Mouse (Mus musculus) small intestine, adult 2 months (tissue): ENCODE measurements around the gene Ank. TPM values are rescaled to one million over a fixed set of nuclear protein-coding genes. Genes with fewer than 3 reads are reported as not detected.

Experiments
- H3K27ac ChIP-seq: fragments of 200-500 bp; 2 replicates; pipeline ENCODE4 v1.5.1; 2012; ENCODE audit warnings: low read depth, low read length, control low read depth, inconsistent platforms; ENCODE audit not compliant: insufficient read depth
- H3K27me3 ChIP-seq: fragments of 200-500 bp; 2 replicates; pipeline ENCODE4 v1.6.1; 2012; ENCODE audit warnings: mild to moderate bottlenecking, moderate library complexity, low read length, inconsistent platforms; ENCODE audit not compliant: control insufficient read depth, insufficient read depth
- H3K36me3 ChIP-seq: fragments of 200-500 bp; 2 replicates; pipeline ENCODE4 v1.6.1; 2012; ENCODE audit warnings: mild to moderate bottlenecking, low read length, control low read depth, inconsistent platforms; ENCODE audit not compliant: control insufficient read depth, insufficient read depth
- H3K4me1 ChIP-seq: fragments of 200-500 bp; 2 replicates; pipeline ENCODE4 v1.6.1; 2012; ENCODE audit warnings: low read length, inconsistent platforms, mixed read lengths; ENCODE audit not compliant: control insufficient read depth, insufficient read depth, insufficient read length
- H3K4me3 ChIP-seq: fragments of 200-500 bp; 2 replicates; pipeline ENCODE4 v1.5.1; 2012; ENCODE audit warnings: low read depth, mild to moderate bottlenecking, control low read depth, inconsistent platforms, low read length, moderate library complexity
- CTCF ChIP-seq: fragments of 200-500 bp; IDR thresholded peaks from 2 replicates; pipeline ENCODE4 v1.5.1; 2012; ENCODE audit warnings: low read depth, mild to moderate bottlenecking, control low read depth, inconsistent platforms, low read length, moderate library complexity, mixed read lengths; ENCODE audit not compliant: insufficient replicate concordance, insufficient read length; ENCODE audit errors: extremely low read depth
- POLR2A ChIP-seq: fragments of 200-500 bp; IDR thresholded peaks from 2 replicates; pipeline ENCODE4 v1.6.1; 2012; ENCODE audit warnings: low read depth, mild to moderate bottlenecking, control low read depth, inconsistent platforms, low read length, moderate library complexity
- WGBS: fragments of 180-500 bp; shearing (Covaris S2); methylation state at CpG from one replicate; pipeline ENCODE4 v1.1.7; 2018; 5-methylcytosine and 5-hydroxymethylcytosine counted together
- polyA plus RNA-seq: library from polyadenylated mRNA; depleted of rRNA; stranded (reverse); fragments of >200 nt; gene quantifications from 2 replicates; pipeline ENCODE4 v1.2.3, GENCODE M21; 2012

The Ank gene
- polyA plus RNA-seq, 1 experiment: 29.3 TPM

DNA sequence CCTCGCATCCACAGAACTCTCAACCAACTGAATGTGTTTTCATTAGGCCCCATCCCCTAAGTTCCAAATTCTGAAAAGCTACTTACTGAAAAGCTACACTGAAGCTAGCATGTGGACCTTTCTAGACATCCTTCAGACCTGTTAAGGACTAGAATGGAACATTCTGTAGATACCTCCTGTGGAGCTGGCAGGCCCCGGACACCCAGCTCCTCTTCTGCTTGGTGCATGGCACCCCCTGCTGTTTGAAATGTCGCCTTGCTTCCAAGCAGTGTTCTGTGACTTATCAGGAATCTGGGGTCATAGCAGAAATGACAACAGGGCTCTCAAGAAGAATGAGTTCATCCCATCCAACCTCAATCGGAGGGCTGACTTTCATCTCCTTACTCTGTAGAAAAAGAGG lies 116.6 kb downstream of the Ank start:
- H3K36me3 ChIP-seq: 0 out of 2 replicates have a peak, but pooled peaks cover 1% of the 10 kb centered on the region
- no peak overlapping the region for H3K4me3 ChIP-seq
- WGBS: 73% methylated on average over 4 of the region's 4 CpGs
- H3K27ac ChIP-seq: no peak overlapping the region
- H3K27me3 ChIP-seq: no peaks in the 10 kb centered on the region
- peaks cover 7% of the 10 kb centered on the region for H3K4me1 ChIP-seq
- TF ChIP-seq CTCF (peak; percentile 60; the same call in 1 of the 2 replicates), POLR2A (no peak)

DNA sequence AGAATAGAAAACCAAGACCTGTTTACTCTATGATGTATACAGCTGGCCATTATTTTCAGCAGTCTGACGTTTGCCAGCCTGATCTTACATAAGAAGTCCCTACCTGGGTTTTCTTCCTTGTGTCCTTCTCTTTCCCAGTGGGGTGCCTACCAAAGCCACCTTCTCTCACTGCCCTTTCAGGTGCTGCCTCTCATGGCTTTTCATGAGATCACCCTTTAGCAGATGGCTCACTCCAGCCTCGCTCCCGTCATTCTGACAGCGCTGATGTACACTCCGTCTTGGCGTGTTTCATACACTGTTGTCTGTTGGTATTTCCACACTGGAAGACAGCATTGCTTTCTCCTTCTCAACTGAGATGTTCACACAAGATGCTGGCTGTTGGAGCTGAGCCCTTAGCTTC lies 117.1 kb downstream of the Ank start:
- 93% methylated on average over 6 of the region's 6 CpGs for WGBS
- Histone ChIP-seq H3K36me3 (0 out of 2 replicates have a peak, but pooled peaks cover 3% of the 10 kb centered on the region), H3K27ac (no peak overlapping the region), H3K27me3 (no peaks in the 10 kb centered on the region), H3K4me3 (no peak overlapping the region), H3K4me1 (peaks cover under 1% of the 10 kb centered on the region; the same call in 1 of the 2 replicates)
- no peak for TF ChIP-seq CTCF
- no peak for TF ChIP-seq POLR2A

DNA sequence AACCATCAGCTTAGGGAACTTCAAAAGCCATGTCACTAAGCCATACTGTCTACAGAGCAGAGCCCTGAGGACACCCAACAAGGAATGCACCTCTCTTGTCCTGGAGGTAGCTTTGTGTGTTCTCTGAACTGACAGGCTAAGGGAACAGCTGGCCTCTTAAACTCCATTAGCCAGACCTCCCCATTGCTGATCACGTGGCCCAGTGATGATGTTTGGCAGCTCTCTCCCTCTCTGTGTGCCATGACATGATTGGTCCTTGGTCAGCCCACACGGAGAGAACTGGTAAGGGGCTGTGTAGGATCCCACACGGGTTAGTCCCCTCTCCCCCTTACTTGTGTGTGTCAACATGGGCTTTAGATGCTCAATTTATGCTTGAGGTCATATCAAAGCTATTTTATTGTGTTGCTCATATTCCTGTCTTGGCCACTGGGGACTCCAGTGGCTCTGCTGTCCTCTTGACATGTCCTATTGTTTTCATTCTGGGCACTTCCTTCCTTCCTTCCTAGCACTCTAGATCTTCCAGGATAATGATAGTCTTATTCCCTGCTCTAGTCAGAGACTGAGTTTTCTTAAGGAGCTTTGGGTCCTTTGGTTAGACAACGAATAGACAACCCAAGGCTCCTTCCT lies 119.1 kb downstream of the Ank start:
- H3K4me1 ChIP-seq: no peaks in the 10 kb centered on the region
- WGBS: 72% methylated on average over 4 of the region's 4 CpGs

DNA sequence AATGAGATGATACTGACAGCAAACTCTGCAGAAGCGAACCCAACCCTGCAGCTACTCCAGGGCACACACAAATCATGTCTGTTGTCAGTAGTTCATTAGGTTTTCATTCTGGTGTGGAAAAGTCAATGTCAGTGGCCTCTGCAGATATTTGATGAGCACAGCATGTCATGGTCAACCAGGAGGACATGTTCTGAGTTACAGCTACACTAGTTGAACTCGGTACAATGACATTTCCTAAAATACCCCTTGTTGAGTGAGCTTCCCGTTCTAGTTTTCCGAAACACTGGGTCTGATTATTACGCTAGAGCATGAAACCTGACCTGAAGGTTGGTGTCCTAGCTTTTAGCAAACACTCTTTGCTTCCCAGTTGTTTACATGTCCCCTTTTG lies 119.6 kb downstream of the Ank start:
- Histone ChIP-seq H3K36me3 (peaks cover 11% of the 10 kb centered on the region), H3K27me3 (no peaks in the 10 kb centered on the region), H3K4me3 (no peak overlapping the region), H3K27ac (no peak overlapping the region), H3K4me1 (no peaks in the 10 kb centered on the region)
- 88% methylated on average over 5 of the region's 5 CpGs for WGBS
- TF ChIP-seq CTCF: no peak
- TF ChIP-seq POLR2A: no peak

More for the DNA sequence above, 119.1 kb downstream of the Ank start:
- Histone ChIP-seq H3K4me3 (no peak overlapping the region), H3K27me3 (no peaks in the 10 kb centered on the region), H3K36me3 (peaks cover 6% of the 10 kb centered on the region), H3K27ac (no peak overlapping the region)
- TF ChIP-seq POLR2A (no peak), CTCF (no peak)

DNA sequence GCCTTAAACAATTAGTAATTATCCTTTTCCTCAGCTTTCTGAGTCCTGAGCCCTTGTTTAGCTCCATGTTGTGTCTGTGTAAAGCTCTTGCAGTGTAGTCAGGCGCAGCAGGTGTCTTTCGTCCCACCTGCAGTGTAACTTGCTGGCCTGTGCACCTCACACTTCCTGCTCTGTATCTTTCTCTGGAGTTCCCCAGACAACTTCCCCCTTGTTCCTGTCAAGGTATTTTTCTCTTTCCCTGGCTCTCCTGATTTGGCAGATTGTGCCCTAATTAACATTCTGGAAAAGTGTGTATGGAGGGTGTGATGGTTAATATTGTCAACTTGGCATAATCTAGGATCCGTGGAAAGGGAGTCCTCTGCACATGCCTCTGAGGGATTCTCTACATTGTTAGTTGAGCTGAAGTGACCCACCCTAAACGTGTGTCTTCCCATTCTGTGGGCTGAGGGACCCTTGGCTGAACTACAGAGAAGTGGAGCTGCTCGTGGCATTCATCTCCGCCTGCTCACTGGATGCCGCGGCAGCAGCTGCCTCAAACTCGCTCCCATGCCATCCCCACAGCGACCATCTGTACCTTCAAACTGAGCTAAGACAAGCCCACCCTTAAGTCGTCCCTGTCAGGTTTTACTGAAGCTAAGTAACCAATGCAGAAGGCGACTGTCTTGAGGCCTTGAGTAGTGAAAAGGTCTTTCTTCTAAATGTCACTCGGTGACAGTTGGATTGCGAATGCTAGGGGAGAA lies 121.8 kb downstream of the Ank start:
- TF ChIP-seq POLR2A (no peak), CTCF (no peak)
- WGBS: 81% methylated on average over 14 of the region's 14 CpGs
- Histone ChIP-seq H3K36me3 (peaks cover 22% of the 10 kb centered on the region), H3K27ac (no peak overlapping the region), H3K27me3 (no peaks in the 10 kb centered on the region), H3K4me1 (no peaks in the 10 kb centered on the region), H3K4me3 (no peak overlapping the region)

DNA sequence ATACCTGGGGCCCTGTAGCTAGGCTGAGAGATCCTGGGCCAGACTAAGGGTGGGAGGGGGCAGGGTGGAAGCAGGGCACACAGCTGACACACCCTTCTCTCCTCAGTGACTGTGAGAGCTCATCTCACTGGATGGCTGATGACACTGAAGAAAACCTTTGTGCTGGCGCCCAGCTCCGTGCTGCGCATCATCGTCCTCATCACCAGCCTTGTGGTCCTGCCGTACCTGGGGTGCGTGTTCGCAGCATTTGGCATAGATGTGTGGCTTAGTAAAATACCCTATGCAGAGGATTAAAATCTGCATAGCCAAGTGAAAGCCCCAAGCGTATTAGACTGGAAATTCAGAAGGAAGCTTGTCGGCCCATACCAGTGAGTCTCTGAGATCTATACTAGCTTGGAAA lies 124.3 kb downstream of the Ank start:
- TF ChIP-seq POLR2A (no peak), CTCF (no peak)
- Histone ChIP-seq H3K27me3 (no peaks in the 10 kb centered on the region), H3K4me1 (peaks cover 5% of the 10 kb centered on the region), H3K27ac (no peak overlapping the region), H3K36me3 (peaks cover 41% of the 10 kb centered on the region), H3K4me3 (no peak overlapping the region)
- WGBS: 98% methylated on average over 9 of the region's 9 CpGs

DNA sequence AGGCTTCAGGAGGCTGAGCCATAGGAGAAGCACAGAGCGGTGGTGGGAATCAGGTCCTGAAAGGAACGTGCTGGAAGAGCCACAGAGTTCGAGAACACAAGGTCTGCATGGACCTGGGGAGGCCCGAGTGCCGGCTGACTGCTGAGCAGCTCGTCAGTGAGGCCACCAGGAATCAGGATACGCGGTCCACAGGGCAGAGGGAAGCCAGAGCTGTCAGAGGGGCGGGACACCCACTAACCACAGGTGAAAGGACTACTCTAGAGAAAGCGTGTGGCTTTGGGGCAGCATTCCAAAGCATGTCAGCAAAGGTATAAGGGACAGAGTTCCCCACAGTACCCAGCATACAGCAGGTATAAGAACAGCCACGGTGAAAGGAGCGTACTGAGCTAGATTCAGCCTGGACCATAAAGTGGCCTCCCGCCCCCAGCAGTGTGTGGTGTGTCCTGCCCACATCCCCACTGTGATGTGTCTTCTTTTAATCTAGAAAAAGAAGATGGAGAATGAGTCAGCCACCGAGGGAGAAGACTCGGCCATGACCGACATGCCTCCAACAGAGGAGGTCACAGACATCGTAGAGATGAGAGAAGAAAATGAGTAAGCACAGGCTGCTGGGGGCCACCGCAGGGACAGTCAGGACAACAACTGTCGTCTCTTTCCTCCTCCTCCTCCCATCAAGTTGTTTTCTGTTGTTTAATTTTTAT lies 126.3 kb downstream of the Ank start:
- H3K36me3 ChIP-seq: peaks cover 48% of the 10 kb centered on the region
- 89% methylated on average over 19 of the region's 19 CpGs for WGBS
- no peak overlapping the region for H3K27ac ChIP-seq

More for the DNA sequence above, 126.3 kb downstream of the Ank start:
- no peak for TF ChIP-seq CTCF
- TF ChIP-seq POLR2A: no peak
- H3K4me3 ChIP-seq: no peak overlapping the region
- peaks cover 5% of the 10 kb centered on the region for H3K4me1 ChIP-seq
- H3K27me3 ChIP-seq: no peaks in the 10 kb centered on the region
